Mouse (Mus musculus) liver, embryonic 16.5 days (tissue): ENCODE data around the gene Ccna2. TPM values are rescaled to one million over a fixed set of nuclear protein-coding genes. Genes with fewer than 3 reads are reported as not detected.
A peak's percentile ranks its signal among the peaks of the same experiment; 100 is the strongest.

Experiments used
- ATAC-seq: fragments of 200-750 bp; cut with Nextera tagmentation; 2 replicates; pipeline ENCODE4 v1.8.0; 2017; ENCODE audit warnings: low read depth, mild to moderate bottlenecking, moderate number of reproducible peaks, moderate library complexity
- H3K27ac ChIP-seq: fragments of 300-500 bp; sonication (generic); 2 replicates; pipeline ENCODE4 v1.5.1; 2014; ENCODE audit warnings: mild to moderate bottlenecking, low read length
- H3K27me3 ChIP-seq: fragments of 300-500 bp; sonication (generic); 2 replicates; pipeline ENCODE4 v1.6.1; 2014; ENCODE audit warnings: low read depth, low read length, mixed read lengths; ENCODE audit not compliant: control insufficient read depth, insufficient read depth
- H3K36me3 ChIP-seq: fragments of 300-500 bp; sonication (generic); 2 replicates; pipeline ENCODE4 v1.6.1; 2014; ENCODE audit warnings: mild to moderate bottlenecking; ENCODE audit not compliant: control insufficient read depth, insufficient read depth
- H3K4me1 ChIP-seq: fragments of 300-500 bp; sonication (generic); 2 replicates; pipeline ENCODE4 v1.6.1; 2014; ENCODE audit warnings: low read depth, low read length, mixed read lengths; ENCODE audit not compliant: control insufficient read depth
- H3K4me2 ChIP-seq: fragments of 300-500 bp; sonication (generic); 2 replicates; pipeline ENCODE4 v1.6.1; 2014; ENCODE audit warnings: low read depth, low read length, mixed read lengths
- H3K4me3 ChIP-seq: fragments of 300-500 bp; sonication (generic); 2 replicates; pipeline ENCODE4 v1.5.1; 2014; ENCODE audit warnings: low read depth, mild to moderate bottlenecking, low read length
- H3K9ac ChIP-seq: fragments of 300-500 bp; sonication (generic); 2 replicates; pipeline ENCODE4 v1.6.1; 2014; ENCODE audit warnings: low read depth, low read length
- H3K9me3 ChIP-seq: fragments of 300-500 bp; sonication (generic); replicated peaks from 2 replicates; pipeline ENCODE4 v1.6.1; 2016; ENCODE audit warnings: low read length; ENCODE audit not compliant: control insufficient read depth
- WGBS: fragments of 180-500 bp; shearing (Covaris S2); extraction: QIAGEN DNeasy Blood & Tissue Kit; methylation state at CpG from one replicate; pipeline ENCODE4 v1.1.7; 2014; ENCODE audit not compliant: insufficient replicate concordance; 5-methylcytosine and 5-hydroxymethylcytosine counted together
- polyA plus RNA-seq: library from polyadenylated mRNA; unstranded; fragments of >200 nt; fragmentation: Nextera tagmentation; extraction: Ambion mirVana; gene quantifications from 2 replicates; pipeline ENCODE4 v1.2.1, GENCODE M21; 2015

Gene Ccna2
- polyA plus RNA-seq, 1 experiment from 2014 or later: 220 TPM

- Histone ChIP-seq H3K4me3 (no peak overlapping the region), H3K9ac (no peak overlapping the region)
- no peak for ATAC-seq
These were observed 30.6 kb downstream of the Ccna2 start for GRCm38 (mm10) chr3:36541399-36541798.

DNA sequence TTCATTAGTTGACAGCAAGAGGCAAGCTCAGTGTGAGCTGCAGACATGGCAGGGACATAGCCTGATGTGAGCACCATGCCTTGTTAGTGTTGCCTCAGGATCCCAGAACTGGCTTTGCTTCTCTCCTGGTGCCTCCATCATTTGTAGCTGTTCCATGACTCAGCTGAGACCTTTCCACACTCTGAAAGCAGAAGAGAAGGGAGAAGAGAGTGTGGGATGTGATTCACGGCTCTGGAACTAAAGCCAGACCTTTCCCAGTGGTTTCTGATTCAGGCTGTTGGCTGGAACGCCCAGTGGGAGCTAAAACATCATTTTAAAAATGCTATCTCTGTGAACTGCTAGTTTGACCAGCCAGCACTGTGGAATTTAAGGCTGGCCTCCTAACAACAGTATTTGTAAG, 31.2 kb downstream of the Ccna2 start:
- ATAC-seq: no peak
- WGBS: 34% methylated on average over 2 of the region's 2 CpGs
- no peaks in the 10 kb centered on the region for H3K9me3 ChIP-seq
- H3K4me3 ChIP-seq: no peak overlapping the region
- H3K9ac ChIP-seq: no peak overlapping the region
- no peaks in the 10 kb centered on the region for H3K27me3 ChIP-seq
- H3K4me2 ChIP-seq: no peak overlapping the region
- H3K27ac ChIP-seq: no peak overlapping the region
- no peaks in the 10 kb centered on the region for H3K4me1 ChIP-seq
- H3K36me3 ChIP-seq: no peaks in the 10 kb centered on the region

More at GRCm38 (mm10) chr3:36541399-36541798, 30.6 kb downstream of the Ccna2 start:
- H3K36me3 ChIP-seq: no peaks in the 10 kb centered on the region
- 51% methylated on average over 2 of the region's 2 CpGs for WGBS
- H3K27ac ChIP-seq: no peak overlapping the region
- H3K9me3 ChIP-seq: no peaks in the 10 kb centered on the region
- no peaks in the 10 kb centered on the region for H3K27me3 ChIP-seq
- H3K4me2 ChIP-seq: no peak overlapping the region
- no peaks in the 10 kb centered on the region for H3K4me1 ChIP-seq

- no peaks in the 10 kb centered on the region for H3K9me3 ChIP-seq
- no peak overlapping the region for H3K9ac ChIP-seq
- no peaks in the 10 kb centered on the region for H3K36me3 ChIP-seq
- H3K4me3 ChIP-seq: no peak overlapping the region
- no peaks in the 10 kb centered on the region for H3K27me3 ChIP-seq
- H3K4me1 ChIP-seq: peaks cover under 1% of the 10 kb centered on the region; the same call in 1 of the 2 replicates
- H3K27ac ChIP-seq: no peak overlapping the region
- ATAC-seq: no peak
- H3K4me2 ChIP-seq: no peak overlapping the region
- WGBS: 65% methylated on average over 4 of the region's 4 CpGs
These were observed 34.1 kb downstream of the Ccna2 start for GRCm38 (mm10) chr3:36537701-36538470.

GRCm38 (mm10) chr3:36536041-36536440, 35.9 kb downstream of the Ccna2 start:
- ATAC-seq: no peak
- WGBS: 68% methylated on average over 12 of the region's 12 CpGs
- H3K9ac ChIP-seq: no peak overlapping the region

GRCm38 (mm10) chr3:36533201-36533672, 38.7 kb downstream of the Ccna2 start:
- 3% methylated on average over 1 of the region's 1 CpGs for WGBS
- H3K4me1 ChIP-seq: peaks cover 2% of the 10 kb centered on the region; the same call in 1 of the 2 replicates

More at GRCm38 (mm10) chr3:36536041-36536440, 35.9 kb downstream of the Ccna2 start:
- Histone ChIP-seq H3K27ac (no peak overlapping the region), H3K4me3 (no peak overlapping the region), H3K9me3 (no peaks in the 10 kb centered on the region), H3K4me1 (peaks cover 2% of the 10 kb centered on the region; the same call in 1 of the 2 replicates), H3K4me2 (no peak overlapping the region), H3K27me3 (0 out of 2 replicates have a peak, but pooled peaks cover 3% of the 10 kb centered on the region), H3K36me3 (no peaks in the 10 kb centered on the region)

GRCm38 (mm10) chr3:36532738-36533137, 39.2 kb downstream of the Ccna2 start:
- H3K4me1 ChIP-seq: peaks cover 2% of the 10 kb centered on the region; the same call in 1 of the 2 replicates
- 34% methylated on average over 7 of the region's 7 CpGs for WGBS
- H3K9ac ChIP-seq: no peak overlapping the region
- H3K27me3 ChIP-seq: 0 out of 2 replicates have a peak, but pooled peaks cover 3% of the 10 kb centered on the region
- no peak for ATAC-seq
- H3K27ac ChIP-seq: no peak overlapping the region
- no peaks in the 10 kb centered on the region for H3K36me3 ChIP-seq
- no peak overlapping the region for H3K4me3 ChIP-seq
- 0 out of 2 replicates have a peak overlapping the region, but pooled peaks have one; percentile 53 for H3K4me2 ChIP-seq
- no peaks in the 10 kb centered on the region for H3K9me3 ChIP-seq

More at GRCm38 (mm10) chr3:36533201-36533672, 38.7 kb downstream of the Ccna2 start:
- Histone ChIP-seq H3K36me3 (no peaks in the 10 kb centered on the region), H3K27me3 (0 out of 2 replicates have a peak, but pooled peaks cover 3% of the 10 kb centered on the region), H3K4me2 (no peak overlapping the region), H3K9me3 (no peaks in the 10 kb centered on the region), H3K9ac (no peak overlapping the region), H3K4me3 (no peak overlapping the region), H3K27ac (no peak overlapping the region)
- no peak for ATAC-seq

GRCm38 (mm10) chr3:36531979-36532542, 39.9 kb downstream of the Ccna2 start:
- H3K27ac ChIP-seq: no peak overlapping the region
- no peaks in the 10 kb centered on the region for H3K36me3 ChIP-seq
- peaks cover 2% of the 10 kb centered on the region; the same call in 1 of the 2 replicates for H3K4me1 ChIP-seq
- no peaks in the 10 kb centered on the region for H3K9me3 ChIP-seq
- 6% methylated on average over 18 of the region's 18 CpGs for WGBS
- ATAC-seq: no peak
- H3K27me3 ChIP-seq: 0 out of 2 replicates have a peak, but pooled peaks cover 3% of the 10 kb centered on the region
- H3K4me3 ChIP-seq: peak overlapping the region; percentile 47
- peak overlapping the region; percentile 53 for H3K4me2 ChIP-seq
- no peak overlapping the region for H3K9ac ChIP-seq

- Histone ChIP-seq H3K9ac (no peak overlapping the region), H3K4me2 (no peak overlapping the region), H3K27me3 (0 out of 2 replicates have a peak, but pooled peaks cover 3% of the 10 kb centered on the region), H3K4me3 (no peak overlapping the region), H3K9me3 (no peaks in the 10 kb centered on the region), H3K36me3 (no peaks in the 10 kb centered on the region), H3K4me1 (peaks cover 2% of the 10 kb centered on the region; the same call in 1 of the 2 replicates), H3K27ac (no peak overlapping the region)
- 57% methylated on average over 2 of the region's 2 CpGs for whole genome bisulfite sequencing
- ATAC-seq: no peak
These were observed 40.7 kb downstream of the Ccna2 start for GRCm38 (mm10) chr3:36531242-36531641.
